Comparison of ENCODE assay signal across 8 mouse cellular contexts in genomic region chr13:58274259-58274991, GRCm38 (mm10). TPM values are rescaled to one million over a fixed set of nuclear protein-coding genes. Genes with fewer than 3 reads are reported as not detected.
A peak's percentile ranks its signal among the peaks of the same experiment; 100 is the strongest.
DNase-seq lines count a peak whose midpoint lies in the region; ATAC-seq lines count a peak whose summit lies in the region.

No protein-coding gene starts in this region.

- H3K36me3 ChIP-seq in hindbrain, embryonic 12.5 days = no peaks in the 10 kb centered on the region

- 0 out of 2 replicates have a peak, but pooled peaks cover 2% of the 10 kb centered on the region for H3K27me3 ChIP-seq in hindbrain, embryonic 12.5 days

- DNase-seq in NIH3T3 (ENCODE audit: low read depth) = peak; percentile 83
- DNase-seq in cerebellum, adult 8-10 months = peak; percentile 43
- peak; percentile 3 to 37 for DNase-seq in frontal cortex, adult 2 months (ENCODE audit: extremely low spot score in 1 of 2, low spot score in 1 of 2)
- DNase-seq in left cerebral cortex, adult 11 months (ENCODE audit: low spot score) = peak; percentile 21
- peak; percentile 83 to 88 for DNase-seq in lung, postnatal 4 days
- peak; percentile 52 for DNase-seq in right cerebral cortex, postnatal 14 days
- peak; percentile 51 for DNase-seq in urinary bladder, postnatal 25 days (ENCODE audit: low spot score)

- peak; percentile 89 for ATAC-seq in hindbrain, embryonic 12.5 days (ENCODE audit: low FRiP score)

- peaks cover 19% of the 10 kb centered on the region for H3K4me1 ChIP-seq in hindbrain, embryonic 12.5 days

- H3K9me3 ChIP-seq in hindbrain, embryonic 12.5 days (replicated peaks) = no peaks in the 10 kb centered on the region

- WGBS in hindbrain, embryonic 12.5 days = under 1% methylated on average over 84 of the region's 84 CpGs

- H3K4me3 ChIP-seq in hindbrain, embryonic 12.5 days = peak overlapping the region; percentile 88

- H3K4me2 ChIP-seq in hindbrain, embryonic 12.5 days (replicated peaks) = peak overlapping the region; percentile 55

- peak overlapping the region; percentile 89 for H3K9ac ChIP-seq in hindbrain, embryonic 12.5 days

- peak overlapping the region; percentile 81 for H3K27ac ChIP-seq in hindbrain, embryonic 12.5 days

RNA-seq across cellular contexts. Expression of gene Gkap1, which starts 1.1 kb away (rescaled TPM):
- 27.2 and 28.0 TPM in 2 replicates for polyA plus RNA-seq in frontal cortex, adult 2 months (2012; rRNA removed)
- polyA plus RNA-seq in hindbrain, embryonic 12.5 days (2016; fragmentation: Nextera tagmentation; extraction: Ambion mirVana) = 42.7 and 44.0 TPM in 2 replicates

RNA-seq across cellular contexts. Expression of gene Ubqln1, which starts 59.0 kb away (rescaled TPM):
- 106 and 107 TPM in 2 replicates for polyA plus RNA-seq in frontal cortex, adult 2 months (2012; rRNA removed)
- polyA plus RNA-seq in hindbrain, embryonic 12.5 days (2016; fragmentation: Nextera tagmentation; extraction: Ambion mirVana) = 161 and 169 TPM in 2 replicates

Comparison
In these comparisons a context has a peak if more than half of its experiments do, and no peak if none do; other contexts are left out.
1. Peak in every context shown above with its lines: DNase-seq, ATAC-seq, H3K4me3 ChIP-seq and H3K27ac ChIP-seq.
2. DNase-seq: peak in every context shown above with its lines; median percentile 86 in lung, postnatal 4 days; 83 in NIH3T3; 52 in right cerebral cortex, postnatal 14 days; 51 in urinary bladder, postnatal 25 days; 43 in cerebellum, adult 8-10 months; 21 in left cerebral cortex, adult 11 months; 20 in frontal cortex, adult 2 months.